Mouse (Mus musculus) embryonic facial prominence, embryonic 13.5 days (tissue): ENCODE measurements around the gene Acrbp. TPM values are rescaled to one million over a fixed set of nuclear protein-coding genes. Genes with fewer than 3 reads are reported as not detected.
"Not testable (repeated sequence)": the region's sequence is repeated elsewhere in the genome, so short reads cannot be mapped to it uniquely, and the experiment has no call there.

ENCODE experiments used
- ATAC-seq: fragments of 200-750 bp; cut with Nextera tagmentation; 2 replicates; pipeline ENCODE4 v1.8.0; 2017; ENCODE audit warnings: low read depth; ENCODE audit not compliant: insufficient number of reproducible peaks, insufficient read depth, low FRiP score, low TSS enrichment
- H3K27ac ChIP-seq: fragments of 300-500 bp; sonication (generic); 2 replicates; pipeline ENCODE4 v1.5.1; 2015; ENCODE audit warnings: moderate library complexity, mild to moderate bottlenecking, inconsistent platforms
- H3K27me3 ChIP-seq: fragments of 300-500 bp; sonication (generic); 2 replicates; pipeline ENCODE4 v1.6.1; 2015; ENCODE audit warnings: mild to moderate bottlenecking, inconsistent platforms
- H3K36me3 ChIP-seq: fragments of 300-500 bp; sonication (generic); 2 replicates; pipeline ENCODE4 v1.6.1; 2015; ENCODE audit warnings: mild to moderate bottlenecking, inconsistent platforms
- H3K4me1 ChIP-seq: fragments of 300-500 bp; sonication (generic); 2 replicates; pipeline ENCODE4 v1.6.1; 2015; ENCODE audit warnings: inconsistent platforms
- H3K4me2 ChIP-seq: fragments of 300-500 bp; sonication (generic); 2 replicates; pipeline ENCODE4 v1.6.1; 2015; ENCODE audit warnings: moderate library complexity, mild to moderate bottlenecking, inconsistent platforms
- H3K4me3 ChIP-seq: fragments of 300-500 bp; sonication (generic); 2 replicates; pipeline ENCODE4 v1.5.1; 2015; ENCODE audit warnings: mild to moderate bottlenecking, inconsistent platforms
- H3K9ac ChIP-seq: fragments of 300-500 bp; sonication (generic); 2 replicates; pipeline ENCODE4 v1.6.1; 2015; ENCODE audit warnings: mild to moderate bottlenecking, inconsistent platforms
- H3K9me3 ChIP-seq: fragments of 300-500 bp; sonication (generic); 2 replicates; pipeline ENCODE4 v1.6.1; 2016; ENCODE audit warnings: inconsistent platforms
- WGBS: fragments of 180-500 bp; shearing (Covaris S2); methylation state at CpG from one replicate; pipeline ENCODE4 v1.1.7; 2015; ENCODE audit warnings: mixed read lengths; 5-methylcytosine and 5-hydroxymethylcytosine counted together
- polyA plus RNA-seq: library from polyadenylated mRNA; unstranded; fragments of >200 nt; fragmentation: Nextera tagmentation; extraction: Ambion mirVana; gene quantifications from 2 replicates; pipeline ENCODE4 v1.2.1, GENCODE M21; 2015

Gene Acrbp
- polyA plus RNA-seq, 1 experiment from 2014 or later = 21.7 TPM

DNA sequence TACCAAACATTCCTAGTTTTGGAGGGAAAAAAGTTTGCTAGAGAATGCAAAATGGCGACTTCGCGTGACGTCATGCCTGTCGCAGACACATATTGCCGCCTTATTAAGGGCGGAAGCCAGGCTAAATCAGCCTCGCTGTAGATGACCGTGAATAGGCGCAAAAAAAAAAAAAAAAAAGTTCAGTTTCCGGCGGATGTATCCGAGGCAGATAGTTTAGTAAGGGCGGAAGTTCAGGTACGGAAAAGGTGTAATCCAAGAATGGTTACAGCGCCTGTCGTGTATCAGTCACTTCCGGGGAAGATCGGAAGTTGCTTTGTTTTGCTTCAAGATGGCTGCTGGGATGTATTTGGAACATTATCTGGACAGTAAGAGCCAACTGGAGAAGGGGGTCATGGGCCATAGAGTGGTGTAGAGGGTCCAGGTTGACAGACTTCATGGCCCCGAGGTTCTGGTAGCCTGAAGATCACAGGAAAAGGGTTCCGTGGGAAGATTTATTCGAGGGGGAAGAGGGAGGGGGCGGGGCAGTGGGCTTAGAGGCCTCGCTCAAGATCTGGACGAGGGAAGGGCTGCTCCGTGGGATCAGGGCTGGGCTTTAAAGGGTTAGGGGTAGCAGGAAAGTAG lies 9.8 kb upstream of the Acrbp start, which contains the start of gene Ing4:
Gene Ing4, plus strand, starts transcription at position 228 of the 621 bp plus-strand sequence.
- Histone ChIP-seq H3K9ac (peak within 1 kb of the TSS; percentile 81), H3K4me3 (peak within 1 kb of the TSS; percentile 76), H3K4me2 (peak within 1 kb of the TSS; percentile 81), H3K9me3 (no peaks in the 10 kb centered on the region), H3K27ac (peak within 1 kb of the TSS; percentile 91), H3K4me1 (peaks cover 13% of the 10 kb centered on the region; the same call in 1 of the 2 replicates), H3K36me3 (peaks cover 52% of the 10 kb centered on the region), H3K27me3 (no peaks in the 10 kb centered on the region)
- WGBS = under 1% methylated on average over 26 of the region's 26 CpGs
- peak; percentile 90 for ATAC-seq

DNA sequence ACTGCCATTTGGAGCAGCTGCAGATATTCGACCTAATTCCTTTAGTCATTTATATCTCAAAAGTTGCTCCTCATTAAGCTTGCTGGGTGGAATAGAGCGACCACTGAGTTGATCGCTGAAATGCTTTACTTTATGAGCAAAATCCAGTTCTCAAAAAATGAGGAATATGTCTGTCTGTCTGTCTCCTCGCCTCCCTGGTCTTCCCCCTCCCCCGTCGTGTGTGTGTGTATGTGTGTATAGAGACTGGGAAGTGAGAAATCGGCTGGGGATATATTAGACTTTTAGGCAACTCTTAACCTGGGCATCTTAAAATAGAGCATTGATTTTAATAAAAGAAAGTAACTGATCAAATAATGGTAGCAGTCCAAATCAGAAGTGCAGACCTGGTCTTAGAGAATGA lies 9.3 kb upstream of the Acrbp start:
- H3K27me3 ChIP-seq = no peaks in the 10 kb centered on the region
- peak overlapping the region; percentile 81 for H3K9ac ChIP-seq
- no peak for ATAC-seq
- H3K4me3 ChIP-seq = peak overlapping the region; percentile 76
- WGBS = 12% methylated on average over 7 of the region's 7 CpGs
- H3K9me3 ChIP-seq = no peaks in the 10 kb centered on the region
- H3K36me3 ChIP-seq = peaks cover 52% of the 10 kb centered on the region
- peak overlapping the region; percentile 81 for H3K4me2 ChIP-seq
- peak overlapping the region; percentile 78 for H3K27ac ChIP-seq
- H3K4me1 ChIP-seq = peaks cover 13% of the 10 kb centered on the region; the same call in 1 of the 2 replicates

DNA sequence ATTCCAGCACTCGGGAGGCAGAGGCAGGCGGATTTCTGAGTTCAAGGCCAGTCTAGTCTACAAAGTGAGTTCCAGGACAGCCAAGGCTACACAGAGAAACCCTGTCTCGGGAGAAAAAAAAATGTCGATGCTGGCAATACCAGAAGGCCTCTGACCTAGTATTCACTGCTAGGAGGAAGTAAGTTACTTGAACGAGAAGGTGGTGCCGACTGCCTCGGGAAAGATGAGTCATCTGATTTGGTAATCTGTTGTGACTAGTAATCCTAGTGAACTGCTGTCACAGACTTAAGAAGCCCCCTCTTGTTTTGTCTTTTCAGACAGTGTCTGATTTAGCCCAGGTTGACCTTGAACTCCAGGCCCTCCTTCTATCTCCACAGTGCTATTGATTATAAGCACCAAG lies 8.4 kb upstream of the Acrbp start:
- H3K4me3 ChIP-seq = no peak overlapping the region
- no peaks in the 10 kb centered on the region for H3K27me3 ChIP-seq
- H3K4me2 ChIP-seq = peak overlapping the region; percentile 81
- H3K4me1 ChIP-seq = peaks cover 13% of the 10 kb centered on the region; the same call in 1 of the 2 replicates
- H3K9me3 ChIP-seq = no peaks in the 10 kb centered on the region
- 84% methylated on average over 7 of the region's 7 CpGs for WGBS
- H3K9ac ChIP-seq = no peak overlapping the region
- no peak overlapping the region for H3K27ac ChIP-seq
- H3K36me3 ChIP-seq = peaks cover 51% of the 10 kb centered on the region
- ATAC-seq = no peak

DNA sequence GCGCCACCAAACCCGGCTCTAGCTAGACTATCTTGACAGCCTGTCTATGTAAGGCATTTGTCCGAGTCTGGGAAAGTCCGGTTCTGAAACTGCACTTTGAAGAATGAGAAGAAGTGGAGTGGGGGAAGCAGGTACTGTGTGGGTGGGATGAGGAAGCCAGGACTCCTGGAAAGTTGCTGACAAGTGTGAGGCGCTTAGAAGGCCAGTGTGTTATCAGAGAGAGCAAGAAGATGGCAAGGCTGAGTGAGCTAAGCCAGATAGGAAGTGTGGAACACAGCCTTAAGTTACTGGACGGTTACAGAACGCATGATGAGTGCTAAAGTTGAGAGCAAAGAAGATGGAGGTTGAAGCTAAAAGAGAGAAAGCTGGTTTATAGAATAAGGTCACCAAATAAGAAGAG lies 7.4 kb upstream of the Acrbp start:
- peaks cover 13% of the 10 kb centered on the region; the same call in 1 of the 2 replicates for H3K4me1 ChIP-seq
- H3K27ac ChIP-seq = no peak overlapping the region
- no peak overlapping the region for H3K9ac ChIP-seq
- peaks cover 51% of the 10 kb centered on the region for H3K36me3 ChIP-seq
- H3K27me3 ChIP-seq = no peaks in the 10 kb centered on the region
- no peaks in the 10 kb centered on the region for H3K9me3 ChIP-seq
- H3K4me3 ChIP-seq = no peak overlapping the region
- H3K4me2 ChIP-seq = no peak overlapping the region
- 93% methylated on average over 7 of the region's 7 CpGs for WGBS
- ATAC-seq = no peak

DNA sequence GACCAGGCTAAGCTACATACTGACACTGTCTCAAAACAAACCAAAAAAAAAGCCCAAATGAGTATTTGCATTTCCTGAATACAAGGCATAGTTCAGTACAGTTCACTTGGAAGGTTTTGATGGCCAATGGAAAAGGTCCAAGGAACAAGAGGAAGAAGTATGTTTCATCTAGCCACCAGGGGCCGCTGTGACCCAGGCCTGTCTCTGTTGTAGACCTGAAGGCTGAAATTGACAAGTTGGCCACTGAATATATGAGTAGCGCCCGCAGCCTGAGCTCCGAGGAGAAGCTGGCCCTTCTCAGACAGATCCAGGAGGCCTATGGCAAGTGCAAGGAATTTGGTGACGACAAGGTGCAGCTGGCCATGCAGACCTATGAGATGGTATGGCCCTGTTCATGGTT lies 2.8 kb upstream of the Acrbp start:
- no peaks in the 10 kb centered on the region for H3K9me3 ChIP-seq
- no peak overlapping the region for H3K4me2 ChIP-seq
- no peak overlapping the region for H3K27ac ChIP-seq
- H3K27me3 ChIP-seq = no peaks in the 10 kb centered on the region
- no peak; the same call in 1 of the 2 replicates for ATAC-seq
- H3K36me3 ChIP-seq = peaks cover 81% of the 10 kb centered on the region
- 39% methylated on average over 5 of the region's 5 CpGs for WGBS
- no peak overlapping the region for H3K9ac ChIP-seq
- no peak overlapping the region for H3K4me3 ChIP-seq
- no peaks in the 10 kb centered on the region for H3K4me1 ChIP-seq

DNA sequence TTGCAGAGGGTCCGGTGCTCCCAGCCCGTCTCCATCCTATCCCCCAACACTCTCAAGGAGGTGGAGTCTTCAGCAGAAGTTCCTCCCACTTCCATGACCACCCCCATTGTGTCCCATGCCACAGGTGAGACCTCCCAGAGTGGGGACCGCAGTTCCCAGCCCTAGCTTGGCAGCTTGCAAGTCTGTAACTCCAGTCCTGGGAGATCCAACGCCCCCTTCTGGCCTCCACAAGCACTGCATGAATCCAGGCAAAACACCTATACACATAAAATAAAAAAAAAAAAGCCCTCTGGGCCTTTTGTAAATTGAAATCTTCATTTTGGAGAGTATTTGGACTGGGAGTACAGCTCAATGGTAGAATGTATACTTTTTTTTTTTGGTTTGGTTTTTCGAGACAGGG lies 1.7 kb downstream of the Acrbp start:
- no peak overlapping the region for H3K9ac ChIP-seq
- WGBS = 62% methylated on average over 5 of the region's 5 CpGs
- H3K36me3 ChIP-seq = peaks cover 92% of the 10 kb centered on the region
- no peak overlapping the region for H3K4me3 ChIP-seq
- H3K4me2 ChIP-seq = no peak overlapping the region
- ATAC-seq = no peak
- H3K9me3 ChIP-seq = no peaks in the 10 kb centered on the region
- no peaks in the 10 kb centered on the region for H3K4me1 ChIP-seq
- no peak overlapping the region for H3K27ac ChIP-seq
- H3K27me3 ChIP-seq = no peaks in the 10 kb centered on the region

DNA sequence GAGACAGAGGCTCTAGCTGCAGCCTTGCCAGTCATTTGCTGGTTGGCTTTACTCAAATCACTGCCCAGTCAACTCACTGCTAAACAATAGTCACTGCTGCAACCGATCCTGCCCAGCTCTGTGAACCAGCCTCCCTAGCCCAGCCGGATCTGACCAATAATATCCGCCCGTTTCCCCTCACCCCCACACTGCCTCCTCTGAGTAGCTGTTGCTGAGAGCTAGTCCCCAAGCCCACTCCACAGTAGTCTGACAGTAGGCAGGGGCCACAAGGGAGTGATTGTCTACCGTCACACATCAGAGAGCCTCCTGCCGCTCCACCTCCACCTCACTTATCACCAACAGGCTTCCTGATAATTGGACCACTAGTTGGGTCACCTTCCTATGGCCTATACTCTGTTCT lies 12.0 kb downstream of the Acrbp start:
- Histone ChIP-seq H3K27ac (no peak overlapping the region), H3K9me3 (no peaks in the 10 kb centered on the region), H3K4me3 (no peak overlapping the region; the same call in 1 of the 2 replicates), H3K27me3 (no peaks in the 10 kb centered on the region), H3K4me2 (no peak overlapping the region), H3K4me1 (peaks cover 11% of the 10 kb centered on the region), H3K36me3 (peaks cover 3% of the 10 kb centered on the region; the same call in 1 of the 2 replicates), H3K9ac (0 out of 2 replicates have a peak overlapping the region, but pooled peaks have one; percentile 27)
- WGBS = 32% methylated on average over 6 of the region's 6 CpGs
- no peak for ATAC-seq

DNA sequence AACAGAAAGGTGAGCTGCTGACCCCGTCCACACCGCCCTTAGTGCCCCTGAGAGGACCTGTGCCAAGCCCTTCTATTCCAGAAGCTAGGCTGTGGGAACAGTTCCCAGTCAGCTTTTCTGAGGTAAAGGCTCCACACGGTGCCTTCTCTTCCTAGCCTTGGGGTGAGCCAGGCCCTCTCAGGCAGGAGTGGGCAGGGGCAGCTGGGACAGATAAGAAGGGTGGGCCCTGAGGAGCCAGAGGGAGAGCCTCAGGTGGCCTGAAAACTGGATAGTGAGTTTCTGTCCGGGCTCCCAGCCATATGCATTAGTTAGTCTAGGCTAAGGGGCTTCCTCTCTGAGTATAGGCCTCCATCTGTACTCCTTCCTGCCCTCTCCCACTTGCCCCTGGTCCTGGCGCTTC lies 13.0 kb downstream of the Acrbp start:
- Histone ChIP-seq H3K36me3 (peaks cover 2% of the 10 kb centered on the region; the same call in 1 of the 2 replicates), H3K27me3 (no peaks in the 10 kb centered on the region), H3K4me3 (no peak overlapping the region), H3K9ac (no peak overlapping the region), H3K4me2 (no peak overlapping the region), H3K27ac (no peak overlapping the region), H3K4me1 (peaks cover 11% of the 10 kb centered on the region), H3K9me3 (no peaks in the 10 kb centered on the region)
- 83% methylated on average over 5 of the region's 5 CpGs for WGBS
- ATAC-seq = no peak

DNA sequence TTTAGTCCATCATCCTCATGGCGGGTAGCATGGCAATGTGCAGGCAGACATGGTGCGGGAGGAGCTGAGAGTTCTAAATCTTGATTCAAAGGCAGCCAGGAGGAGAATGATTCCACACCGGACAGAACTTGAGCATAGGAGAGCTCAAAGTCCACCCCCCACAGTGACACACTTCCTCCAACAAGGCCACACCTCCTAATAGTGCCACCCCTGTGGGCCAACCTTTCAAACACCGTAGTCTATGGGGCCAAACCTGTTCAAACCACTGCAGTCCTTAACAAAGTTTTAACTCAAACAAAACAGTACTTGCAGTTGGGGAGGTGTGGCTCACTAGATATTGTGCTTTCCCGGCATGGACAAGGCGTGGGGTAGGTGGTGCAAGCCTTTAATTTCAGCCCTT lies 14.4 kb downstream of the Acrbp start:
- H3K4me2 ChIP-seq = no peak overlapping the region
- ATAC-seq = no peak
- H3K4me3 ChIP-seq = no peak overlapping the region
- WGBS = 84% methylated on average over 6 of the region's 6 CpGs
- H3K27me3 ChIP-seq = no peaks in the 10 kb centered on the region
- peaks cover 11% of the 10 kb centered on the region for H3K4me1 ChIP-seq
- no peaks in the 10 kb centered on the region for H3K36me3 ChIP-seq
- H3K9me3 ChIP-seq = no peaks in the 10 kb centered on the region
- H3K27ac ChIP-seq = no peak overlapping the region
- H3K9ac ChIP-seq = no peak overlapping the region

DNA sequence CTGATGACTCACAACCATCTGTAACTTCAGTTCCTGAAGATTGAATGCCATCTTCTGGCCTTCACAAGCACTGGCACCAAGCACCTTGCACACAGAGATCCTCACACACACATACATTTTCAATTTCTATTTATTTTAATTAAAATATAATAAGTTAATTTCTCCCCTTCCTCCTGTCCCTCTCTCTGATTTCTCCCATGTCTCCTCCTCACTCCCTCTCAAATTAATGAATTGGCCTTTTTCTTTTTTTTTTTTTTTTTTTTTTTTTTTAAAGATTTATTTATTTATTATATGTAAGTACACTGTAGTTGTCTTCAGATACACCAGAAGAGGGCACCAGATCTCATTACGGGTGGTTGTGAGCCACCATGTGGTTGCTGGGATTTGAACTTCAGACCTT lies 15.7 kb downstream of the Acrbp start:
- H3K36me3 ChIP-seq, H3K9ac ChIP-seq, H3K4me2 ChIP-seq, H3K9me3 ChIP-seq, H3K4me3 ChIP-seq, ATAC-seq, H3K27ac ChIP-seq, H3K27me3 ChIP-seq: not testable (repeated sequence)
- no CpG with 5 or more reads among the region's 1 CpGs for WGBS
- H3K4me1 ChIP-seq = peaks cover 11% of the 10 kb centered on the region

DNA sequence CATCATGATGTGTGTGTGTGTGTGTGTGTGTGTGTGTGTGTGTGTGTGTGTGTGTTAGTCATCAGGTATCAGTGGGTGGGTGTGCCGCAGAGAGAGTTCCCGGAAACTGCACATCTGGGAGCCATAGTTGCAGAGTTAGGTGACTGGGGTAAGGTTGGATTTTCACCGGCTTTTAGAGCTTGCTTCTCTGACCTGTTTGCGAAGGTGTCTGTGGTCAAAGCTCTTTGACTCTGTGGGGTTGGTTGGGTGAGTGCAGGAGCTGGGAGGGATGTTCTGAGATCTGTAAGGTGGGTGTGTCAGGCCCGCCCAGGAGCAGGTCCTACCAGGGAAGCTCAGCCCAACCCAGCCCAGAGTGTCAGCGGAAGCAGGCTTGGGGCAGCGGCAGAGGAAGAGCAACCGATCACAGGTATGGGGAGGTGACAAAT lies 18.1 kb downstream of the Acrbp start, which contains the start of gene Lpar5:
Gene Lpar5, plus strand, starts transcription at position 350 of the 425 bp plus-strand sequence.
- H3K4me3 ChIP-seq = no peak within 1 kb of the TSS
- no peak within 1 kb of the TSS for H3K27ac ChIP-seq
- H3K27me3 ChIP-seq = no peaks in the 10 kb centered on the region
- H3K4me1 ChIP-seq = peaks cover 18% of the 10 kb centered on the region
- 48% methylated on average over 8 of the region's 8 CpGs for WGBS
- no peak within 1 kb of the TSS for H3K4me2 ChIP-seq
- no peak for ATAC-seq
- no peaks in the 10 kb centered on the region for H3K36me3 ChIP-seq
- no peak within 1 kb of the TSS for H3K9ac ChIP-seq
- H3K9me3 ChIP-seq = no peaks in the 10 kb centered on the region

DNA sequence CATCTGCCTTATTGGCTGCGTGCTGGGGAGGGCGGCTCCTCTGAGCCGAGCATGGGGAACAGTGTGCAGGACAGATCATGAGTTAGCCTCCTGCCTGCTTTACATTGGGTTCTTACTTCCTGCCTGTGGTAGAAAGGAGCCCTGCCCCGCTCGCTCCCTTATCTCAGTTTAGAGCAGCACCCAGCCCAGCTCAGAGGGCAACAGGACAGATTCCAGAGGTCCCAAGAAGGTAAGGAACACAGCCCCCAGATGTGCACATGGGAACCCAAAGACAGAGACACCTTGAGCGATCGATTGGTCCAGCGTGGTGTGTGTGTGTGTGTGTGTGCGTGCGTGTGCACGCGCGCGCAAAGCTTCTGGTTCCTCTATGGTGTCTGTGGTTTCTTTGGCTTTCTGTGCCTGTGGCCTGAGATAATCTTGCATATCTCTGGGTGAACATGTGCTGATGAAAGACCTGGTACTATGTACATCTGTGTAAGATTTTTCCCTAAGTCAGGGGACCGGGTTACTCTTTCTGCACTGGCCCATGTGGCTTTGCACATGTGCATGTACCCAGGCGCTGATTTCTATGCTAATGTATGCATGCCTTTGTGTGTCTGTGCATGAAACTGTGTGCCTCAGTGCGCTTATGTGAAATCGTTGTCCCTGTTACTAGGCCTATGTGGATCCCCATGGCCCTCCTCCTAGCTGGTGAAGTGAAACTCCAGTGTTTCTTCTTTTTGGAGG lies 21.8 kb downstream of the Acrbp start:
- H3K9ac ChIP-seq = 0 out of 2 replicates have a peak overlapping the region, but pooled peaks have one; percentile 27
- 78% methylated on average over 18 of the region's 18 CpGs for WGBS
- peak overlapping the region; percentile 89 for H3K27ac ChIP-seq

More for the DNA sequence above, 21.8 kb downstream of the Acrbp start:
- Histone ChIP-seq H3K4me2 (no peak overlapping the region), H3K4me1 (peaks cover 19% of the 10 kb centered on the region), H3K4me3 (no peak overlapping the region), H3K27me3 (no peaks in the 10 kb centered on the region), H3K36me3 (no peaks in the 10 kb centered on the region), H3K9me3 (no peaks in the 10 kb centered on the region)
- ATAC-seq = peak; percentile 39; the same call in 1 of the 2 replicates
